Mouse (Mus musculus): ENCODE measurements at regions not wholly inside any gene's neighbourhood (a gene's known extent, or its start where the extent isn't known, plus 50 kb on each side); places are given as distances from the start of the nearest gene placed in this dataset.

- Histone ChIP-seq H3K4me3 (ENCODE audit: low read depth, low read length) (no peak overlapping the region), H3K36me3 (ENCODE audit: insufficient read depth) (no peaks in the 10 kb centered on the region), H3K27me3 (ENCODE audit: insufficient read depth, low read length) (no peaks in the 10 kb centered on the region), H3K4me2 (no peak overlapping the region), H3K27ac (ENCODE audit: low read depth) (no peak overlapping the region), H3K9ac (no peak overlapping the region), H3K4me1 (ENCODE audit: insufficient read depth) (no peaks in the 10 kb centered on the region), H3K9me3 (ENCODE audit: low read depth, low read length) (no peaks in the 10 kb centered on the region)
- WGBS = 76% methylated on average over 5 of the region's 5 CpGs
- DNase-seq = no peak
- ATAC-seq (ENCODE audit: insufficient read depth) = no peak
- TF ChIP-seq CTCF (IDR thresholded peaks at IDR 0.05; ENCODE audit: low read depth) = no peak
These were observed 266.8 kb downstream of the Tns1 start for GRCm38 (mm10) chr1:73857497-73857896.

- H3K4me1 ChIP-seq (ENCODE audit: insufficient read depth) = no peaks in the 10 kb centered on the region
- H3K9ac ChIP-seq = no peak overlapping the region
- ATAC-seq (ENCODE audit: insufficient read depth) (no peak), DNase-seq (no peak)
- no peak for TF ChIP-seq CTCF (IDR thresholded peaks at IDR 0.05; ENCODE audit: low read depth)
- H3K27ac ChIP-seq (ENCODE audit: low read depth) = no peak overlapping the region
- no peaks in the 10 kb centered on the region for H3K36me3 ChIP-seq (ENCODE audit: insufficient read depth)
- H3K4me2 ChIP-seq = no peak overlapping the region
- no peaks in the 10 kb centered on the region for H3K27me3 ChIP-seq (ENCODE audit: insufficient read depth, low read length)
- no peak overlapping the region for H3K4me3 ChIP-seq (ENCODE audit: low read depth, low read length)
- 87% methylated on average over 7 of the region's 7 CpGs for WGBS
- no peaks in the 10 kb centered on the region for H3K9me3 ChIP-seq (ENCODE audit: low read depth, low read length)
These were observed 267.4 kb downstream of the Tns1 start for GRCm38 (mm10) chr1:73856811-73857210.

GRCm38 (mm10) chr1:73855306-73855705 lies 268.9 kb downstream of the Tns1 start:
- Histone ChIP-seq H3K9me3 (ENCODE audit: low read depth, low read length) (no peaks in the 10 kb centered on the region), H3K36me3 (ENCODE audit: insufficient read depth) (no peaks in the 10 kb centered on the region), H3K9ac (no peak overlapping the region), H3K4me3 (ENCODE audit: low read depth, low read length) (no peak overlapping the region), H3K27ac (ENCODE audit: low read depth) (no peak overlapping the region), H3K27me3 (ENCODE audit: insufficient read depth, low read length) (no peaks in the 10 kb centered on the region), H3K4me2 (no peak overlapping the region), H3K4me1 (ENCODE audit: insufficient read depth) (no peaks in the 10 kb centered on the region)
- ATAC-seq (ENCODE audit: insufficient read depth) = no peak
- no peak for DNase-seq
- TF ChIP-seq CTCF (IDR thresholded peaks at IDR 0.05; ENCODE audit: low read depth) = no peak
- WGBS = 79% methylated on average over 4 of the region's 4 CpGs

- ATAC-seq (ENCODE audit: insufficient read depth) (no peak), DNase-seq (peak; percentile 57)
- 61% methylated on average over 11 of the region's 11 CpGs for WGBS
- Histone ChIP-seq H3K27me3 (ENCODE audit: insufficient read depth, low read length) (no peaks in the 10 kb centered on the region), H3K4me3 (ENCODE audit: low read depth, low read length) (no peak overlapping the region), H3K9me3 (ENCODE audit: low read depth, low read length) (no peaks in the 10 kb centered on the region), H3K27ac (ENCODE audit: low read depth) (no peak overlapping the region), H3K9ac (no peak overlapping the region), H3K36me3 (ENCODE audit: insufficient read depth) (no peaks in the 10 kb centered on the region), H3K4me2 (no peak overlapping the region), H3K4me1 (ENCODE audit: insufficient read depth) (no peaks in the 10 kb centered on the region)
- TF ChIP-seq CTCF (IDR thresholded peaks at IDR 0.05; ENCODE audit: low read depth) = no peak
These were observed 270.4 kb downstream of the Tns1 start for GRCm38 (mm10) chr1:73853851-73854250.

- ATAC-seq (ENCODE audit: insufficient read depth) (no peak), DNase-seq (peak; percentile 64)
These were observed 273.9 kb downstream of the Tns1 start for GRCm38 (mm10) chr1:73850173-73851014.

DNA sequence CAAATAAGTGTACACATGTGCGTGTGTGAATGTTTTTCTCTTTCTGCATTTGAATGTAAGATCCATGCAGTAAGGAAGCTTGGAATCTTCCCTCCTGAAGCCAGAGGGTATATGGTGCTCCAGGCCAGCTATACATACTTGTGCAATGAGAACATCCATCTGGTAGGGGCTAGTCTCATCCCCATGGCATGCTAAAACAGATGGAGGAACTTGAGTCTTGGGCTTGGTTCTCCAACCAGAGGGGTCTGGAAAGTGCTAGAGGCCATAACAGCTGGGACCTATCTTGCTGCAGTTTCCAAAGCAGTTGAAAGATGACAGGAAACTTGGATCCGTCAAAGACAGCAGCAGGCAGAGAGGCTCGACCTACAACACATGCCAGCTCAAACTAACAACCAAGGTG lies 275.9 kb downstream of the Tns1 start:
- peak; percentile 87 for DNase-seq
- 34% methylated on average over 3 of the region's 3 CpGs for WGBS

More at GRCm38 (mm10) chr1:73850173-73851014, 273.9 kb downstream of the Tns1 start:
- H3K9ac ChIP-seq = no peak overlapping the region
- 70% methylated on average over 11 of the region's 11 CpGs for WGBS
- no peaks in the 10 kb centered on the region for H3K9me3 ChIP-seq (ENCODE audit: low read depth, low read length)
- no peak overlapping the region for H3K27ac ChIP-seq (ENCODE audit: low read depth)
- peaks cover 3% of the 10 kb centered on the region for H3K4me1 ChIP-seq (ENCODE audit: insufficient read depth)
- TF ChIP-seq CTCF (IDR thresholded peaks at IDR 0.05; ENCODE audit: low read depth) = no peak
- H3K27me3 ChIP-seq (ENCODE audit: insufficient read depth, low read length) = no peaks in the 10 kb centered on the region
- H3K4me3 ChIP-seq (ENCODE audit: low read depth, low read length) = no peak overlapping the region
- no peak overlapping the region for H3K4me2 ChIP-seq
- H3K36me3 ChIP-seq (ENCODE audit: insufficient read depth) = no peaks in the 10 kb centered on the region

DNA sequence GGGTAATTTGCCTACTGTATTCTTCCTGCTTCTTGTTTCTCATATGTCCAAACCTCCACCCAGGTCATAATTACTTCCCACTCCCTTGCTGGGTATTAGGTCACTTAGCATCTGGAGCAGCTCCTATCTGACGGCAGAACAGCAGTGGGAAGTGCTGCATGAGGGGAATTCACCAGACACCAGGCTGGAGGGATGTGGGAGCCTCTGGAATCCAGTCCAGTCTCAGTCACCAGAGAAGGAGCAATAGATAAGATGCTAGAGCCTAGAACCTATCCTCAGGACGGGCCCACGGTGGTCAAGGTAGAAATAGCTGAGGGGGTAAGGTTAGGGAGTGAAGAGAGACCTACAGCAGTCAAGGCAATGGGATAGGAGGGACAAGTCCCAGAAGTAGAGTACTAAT lies 277.1 kb downstream of the Tns1 start:
- no peak overlapping the region for H3K27ac ChIP-seq (ENCODE audit: low read depth)
- DNase-seq = no peak
- no peaks in the 10 kb centered on the region for H3K27me3 ChIP-seq (ENCODE audit: insufficient read depth, low read length)
- ATAC-seq (ENCODE audit: insufficient read depth) = no peak
- peaks cover 3% of the 10 kb centered on the region for H3K4me1 ChIP-seq (ENCODE audit: insufficient read depth)
- TF ChIP-seq CTCF (IDR thresholded peaks at IDR 0.05; ENCODE audit: low read depth) = no peak
- H3K9ac ChIP-seq = no peak overlapping the region
- no peaks in the 10 kb centered on the region for H3K36me3 ChIP-seq (ENCODE audit: insufficient read depth)
- 80% methylated on average over 3 of the region's 3 CpGs for WGBS
- H3K4me2 ChIP-seq = no peak overlapping the region
- no peak overlapping the region for H3K4me3 ChIP-seq (ENCODE audit: low read depth, low read length)
- no peaks in the 10 kb centered on the region for H3K9me3 ChIP-seq (ENCODE audit: low read depth, low read length)

More for the DNA sequence above, 275.9 kb downstream of the Tns1 start:
- Histone ChIP-seq H3K4me3 (ENCODE audit: low read depth, low read length) (no peak overlapping the region), H3K4me1 (ENCODE audit: insufficient read depth) (peaks cover 3% of the 10 kb centered on the region), H3K9ac (no peak overlapping the region), H3K27me3 (ENCODE audit: insufficient read depth, low read length) (no peaks in the 10 kb centered on the region), H3K27ac (ENCODE audit: low read depth) (no peak overlapping the region), H3K4me2 (no peak overlapping the region), H3K36me3 (ENCODE audit: insufficient read depth) (no peaks in the 10 kb centered on the region), H3K9me3 (ENCODE audit: low read depth, low read length) (no peaks in the 10 kb centered on the region)
- ATAC-seq (ENCODE audit: insufficient read depth) = peak; percentile 97
- no peak for TF ChIP-seq CTCF (IDR thresholded peaks at IDR 0.05; ENCODE audit: low read depth)

All from lung, embryonic 14.5 days (tissue).